Mouse (Mus musculus) hindbrain, embryonic 16.5 days (tissue): ENCODE data around the gene Gm20481. TPM values are rescaled to one million over a fixed set of nuclear protein-coding genes. Genes with fewer than 3 reads are reported as not detected.
"Not testable (repeated sequence)": the region's sequence is repeated elsewhere in the genome, so short reads cannot be mapped to it uniquely, and the experiment has no call there.

Experiments used
- ATAC-seq: fragments of 200-750 bp; cut with Nextera tagmentation; 2 replicates; pipeline ENCODE4 v1.8.0; 2017; ENCODE audit warnings: moderate TSS enrichment, moderate library complexity
- H3K27ac ChIP-seq: fragments of 300-500 bp; sonication (generic); 2 replicates; pipeline ENCODE4 v1.5.1; 2014; ENCODE audit warnings: low read depth, mild to moderate bottlenecking, control low read depth, low read length, moderate library complexity
- H3K27me3 ChIP-seq: fragments of 300-500 bp; sonication (generic); replicated peaks from 2 replicates; pipeline ENCODE4 v1.6.1; 2014; ENCODE audit warnings: low read length; ENCODE audit not compliant: control insufficient read depth, insufficient read depth
- H3K36me3 ChIP-seq: fragments of 300-500 bp; sonication (generic); 2 replicates; pipeline ENCODE4 v1.6.1; 2014; ENCODE audit warnings: mild to moderate bottlenecking, low read length, moderate library complexity, mixed read lengths; ENCODE audit not compliant: control insufficient read depth, insufficient read depth
- H3K4me1 ChIP-seq: fragments of 300-500 bp; sonication (generic); 2 replicates; pipeline ENCODE4 v1.6.1; 2014; ENCODE audit warnings: low read depth, low read length; ENCODE audit not compliant: control insufficient read depth, insufficient read depth
- H3K4me2 ChIP-seq: fragments of 300-500 bp; sonication (generic); 2 replicates; pipeline ENCODE4 v1.6.1; 2014; ENCODE audit warnings: mild to moderate bottlenecking, low read length, control low read depth, moderate library complexity
- H3K4me3 ChIP-seq: fragments of 300-500 bp; sonication (generic); 2 replicates; pipeline ENCODE4 v1.5.1; 2014; ENCODE audit warnings: mild to moderate bottlenecking, low read length, control low read depth, moderate library complexity
- H3K9ac ChIP-seq: fragments of 300-500 bp; sonication (generic); 2 replicates; pipeline ENCODE4 v1.6.1; 2014; ENCODE audit warnings: low read depth, mild to moderate bottlenecking, control low read depth, low read length, moderate library complexity
- H3K9me3 ChIP-seq: fragments of 300-500 bp; sonication (generic); 2 replicates; pipeline ENCODE4 v1.6.1; 2014; ENCODE audit warnings: mild to moderate bottlenecking, low read length, moderate library complexity; ENCODE audit not compliant: control insufficient read depth
- WGBS: fragments of 180-500 bp; shearing (Covaris S2); extraction: QIAGEN DNeasy Blood & Tissue Kit; methylation state at CpG from one replicate; pipeline ENCODE4 v1.1.7; 2014; 5-methylcytosine and 5-hydroxymethylcytosine counted together
- polyA plus RNA-seq: library from polyadenylated mRNA; unstranded; fragments of >200 nt; fragmentation: Nextera tagmentation; extraction: Ambion mirVana; gene quantifications from 2 replicates; pipeline ENCODE4 v1.2.1, GENCODE M21; 2015

The Gm20481 gene
- polyA plus RNA-seq, 1 experiment from 2014 or later: not detected

- Histone ChIP-seq H3K4me3 (no peak overlapping the region), H3K4me2 (no peak overlapping the region), H3K27me3 (no peaks in the 10 kb centered on the region), H3K4me1 (peaks cover 13% of the 10 kb centered on the region), H3K9me3 (no peaks in the 10 kb centered on the region), H3K27ac (no peak overlapping the region), H3K9ac (no peak overlapping the region), H3K36me3 (peaks cover 25% of the 10 kb centered on the region)
- ATAC-seq: no peak
- WGBS: 90% methylated on average over 10 of the region's 10 CpGs
These were observed 35.4 kb downstream of the Gm20481 start for GRCm38 (mm10) chr17:35005158-35005557.

GRCm38 (mm10) chr17:35005902-35006301 lies 36.2 kb downstream of the Gm20481 start:
- H3K4me2 ChIP-seq, H3K9ac ChIP-seq, H3K27ac ChIP-seq, H3K9me3 ChIP-seq, H3K27me3 ChIP-seq, H3K4me3 ChIP-seq, ATAC-seq: not testable (repeated sequence)
- Histone ChIP-seq H3K4me1 (peaks cover 13% of the 10 kb centered on the region), H3K36me3 (peaks cover 32% of the 10 kb centered on the region)
- WGBS: 93% methylated on average over 4 of the region's 5 CpGs

GRCm38 (mm10) chr17:35007387-35007991 lies 37.8 kb downstream of the Gm20481 start:
- Histone ChIP-seq H3K9me3 (no peaks in the 10 kb centered on the region), H3K27ac (no peak overlapping the region), H3K27me3 (no peaks in the 10 kb centered on the region), H3K4me3 (no peak overlapping the region), H3K9ac (no peak overlapping the region), H3K36me3 (peaks cover 47% of the 10 kb centered on the region), H3K4me1 (peaks cover 9% of the 10 kb centered on the region), H3K4me2 (no peak overlapping the region)
- no peak for ATAC-seq
- WGBS: 97% methylated on average over 7 of the region's 7 CpGs

GRCm38 (mm10) chr17:35009586-35009985 lies 39.9 kb downstream of the Gm20481 start:
- 81% methylated on average over 7 of the region's 7 CpGs for WGBS
- no peak for ATAC-seq
- H3K27me3 ChIP-seq: no peaks in the 10 kb centered on the region
- no peak overlapping the region for H3K27ac ChIP-seq
- H3K4me3 ChIP-seq: no peak overlapping the region
- H3K4me2 ChIP-seq: no peak overlapping the region
- H3K9me3 ChIP-seq: no peaks in the 10 kb centered on the region
- no peak overlapping the region for H3K9ac ChIP-seq
- H3K4me1 ChIP-seq: no peaks in the 10 kb centered on the region
- H3K36me3 ChIP-seq: peaks cover 66% of the 10 kb centered on the region

GRCm38 (mm10) chr17:35011440-35011839 lies 41.7 kb downstream of the Gm20481 start:
- no peak for ATAC-seq

GRCm38 (mm10) chr17:35012430-35012829 lies 42.7 kb downstream of the Gm20481 start:
- Histone ChIP-seq H3K36me3 (peaks cover 59% of the 10 kb centered on the region), H3K27me3 (no peaks in the 10 kb centered on the region), H3K4me1 (peaks cover 3% of the 10 kb centered on the region; the same call in 1 of the 2 replicates), H3K27ac (no peak overlapping the region), H3K4me2 (no peak overlapping the region), H3K9me3 (no peaks in the 10 kb centered on the region), H3K9ac (no peak overlapping the region), H3K4me3 (no peak overlapping the region)
- no peak for ATAC-seq
- 89% methylated on average over 13 of the region's 13 CpGs for WGBS

More at GRCm38 (mm10) chr17:35011440-35011839, 41.7 kb downstream of the Gm20481 start:
- Histone ChIP-seq H3K36me3 (peaks cover 59% of the 10 kb centered on the region), H3K4me3 (no peak overlapping the region), H3K4me2 (no peak overlapping the region), H3K9ac (no peak overlapping the region), H3K4me1 (peaks cover 3% of the 10 kb centered on the region; the same call in 1 of the 2 replicates), H3K27ac (no peak overlapping the region), H3K27me3 (no peaks in the 10 kb centered on the region), H3K9me3 (no peaks in the 10 kb centered on the region)
- 93% methylated on average over 8 of the region's 8 CpGs for WGBS

GRCm38 (mm10) chr17:35013221-35013620 lies 43.5 kb downstream of the Gm20481 start:
- ATAC-seq: no peak
- Histone ChIP-seq H3K9ac (no peak overlapping the region), H3K4me3 (no peak overlapping the region), H3K4me2 (no peak overlapping the region), H3K27ac (no peak overlapping the region), H3K27me3 (no peaks in the 10 kb centered on the region), H3K4me1 (peaks cover 3% of the 10 kb centered on the region; the same call in 1 of the 2 replicates), H3K9me3 (no peaks in the 10 kb centered on the region), H3K36me3 (peaks cover 52% of the 10 kb centered on the region)
- WGBS: 88% methylated on average over 6 of the region's 6 CpGs

GRCm38 (mm10) chr17:35015296-35015695 lies 45.6 kb downstream of the Gm20481 start:
- no peaks in the 10 kb centered on the region for H3K27me3 ChIP-seq
- H3K27ac ChIP-seq: no peak overlapping the region
- no peaks in the 10 kb centered on the region for H3K9me3 ChIP-seq
- no peak overlapping the region for H3K4me3 ChIP-seq
- no peak overlapping the region for H3K4me2 ChIP-seq
- H3K36me3 ChIP-seq: peaks cover 48% of the 10 kb centered on the region
- no peak for ATAC-seq
- no peak overlapping the region for H3K9ac ChIP-seq
- 90% methylated on average over 16 of the region's 16 CpGs for WGBS
- peaks cover 3% of the 10 kb centered on the region; the same call in 1 of the 2 replicates for H3K4me1 ChIP-seq

- Histone ChIP-seq H3K9ac (0 out of 2 replicates have a peak within 1 kb of the TSS, but pooled peaks have one; percentile 22), H3K36me3 (peaks cover 38% of the 10 kb centered on the region), H3K27ac (no peak within 1 kb of the TSS), H3K4me1 (peaks cover 5% of the 10 kb centered on the region), H3K27me3 (no peaks in the 10 kb centered on the region), H3K9me3 (no peaks in the 10 kb centered on the region), H3K4me2 (no peak within 1 kb of the TSS), H3K4me3 (no peak within 1 kb of the TSS)
- 50% methylated on average over 12 of the region's 12 CpGs for WGBS
- peak; percentile 62 for ATAC-seq
These were observed 46.7 kb downstream of the Gm20481 start, which contains the start of gene Vwa7 for GRCm38 (mm10) chr17:35016376-35016775. Gene Vwa7 (plus strand): TSS chr17:35016579.
